Mouse (Mus musculus) spleen, adult 2 months (tissue): ENCODE measurements around the gene Mocs3. TPM values are rescaled to one million over a fixed set of nuclear protein-coding genes. Genes with fewer than 3 reads are reported as not detected.

Source experiments
- DNase-seq, 2 experiments: peaks; one replicate each; pipeline versions ENCODE4 v3.0.0 to v3.0.0-alpha.2; 2012 to 2021; ENCODE audit warnings: low spot score in 2 of 2, low read depth in 1 of 2
- H3K27ac ChIP-seq: fragments of 200-500 bp; 2 replicates; pipeline ENCODE4 v1.5.1; 2012; ENCODE audit warnings: low read length, inconsistent platforms; ENCODE audit not compliant: insufficient read depth
- H3K27me3 ChIP-seq: fragments of 200-500 bp; 2 replicates; pipeline ENCODE4 v1.6.1; 2012; ENCODE audit warnings: mild to moderate bottlenecking, moderate library complexity, low read length, inconsistent platforms; ENCODE audit not compliant: control insufficient read depth, insufficient read depth
- H3K36me3 ChIP-seq: fragments of 200-500 bp; 2 replicates; pipeline ENCODE4 v1.6.1; 2012; ENCODE audit warnings: mild to moderate bottlenecking, low read length, inconsistent platforms; ENCODE audit not compliant: control insufficient read depth, insufficient read depth
- H3K4me1 ChIP-seq: fragments of 200-500 bp; 2 replicates; pipeline ENCODE4 v1.6.1; 2011; ENCODE audit warnings: inconsistent platforms; ENCODE audit not compliant: control insufficient read depth, insufficient read depth, insufficient read length
- H3K4me3 ChIP-seq: fragments of 200-500 bp; 2 replicates; pipeline ENCODE4 v1.5.1; 2011; ENCODE audit warnings: mild to moderate bottlenecking, inconsistent platforms; ENCODE audit not compliant: insufficient read depth, insufficient read length; ENCODE audit errors: extremely low read depth
- CTCF ChIP-seq: fragments of 200-500 bp; IDR thresholded peaks from 2 replicates; pipeline ENCODE4 v1.5.1; 2011; ENCODE audit warnings: mild to moderate bottlenecking, inconsistent platforms; ENCODE audit not compliant: insufficient read depth, insufficient read length, insufficient replicate concordance; ENCODE audit errors: extremely low read depth
- POLR2A ChIP-seq: fragments of 200-500 bp; IDR thresholded peaks from 2 replicates; pipeline ENCODE4 v1.6.1; 2011; ENCODE audit warnings: low read depth, low read length, inconsistent platforms
- WGBS: fragments of 180-500 bp; shearing (Covaris S2); methylation state at CpG from one replicate; pipeline ENCODE4 v1.1.7; 2018; 5-methylcytosine and 5-hydroxymethylcytosine counted together
- polyA plus RNA-seq: library from polyadenylated mRNA; depleted of rRNA; stranded (reverse); fragments of >200 nt; gene quantifications from 2 replicates; pipeline ENCODE4 v1.2.3, GENCODE M21; 2012

Gene Mocs3
- polyA plus RNA-seq, 1 experiment = 17.0 TPM

- Histone ChIP-seq H3K36me3 (no peaks in the 10 kb centered on the region), H3K27me3 (no peaks in the 10 kb centered on the region), H3K4me1 (peaks cover 7% of the 10 kb centered on the region; the same call in 1 of the 2 replicates), H3K27ac (no peak overlapping the region), H3K4me3 (no peak overlapping the region)
- TF ChIP-seq POLR2A (no peak), CTCF (peak; percentile 78; the same call in 1 of the 2 replicates)
- 24% methylated on average over 8 of the region's 8 CpGs for WGBS
- peak; percentile 71 to 78 for DNase-seq
Observed at GRCm38 (mm10) chr2:168250270-168250669, 19.8 kb downstream of the Mocs3 start.

- H3K27me3 ChIP-seq = no peaks in the 10 kb centered on the region
- H3K36me3 ChIP-seq = no peaks in the 10 kb centered on the region
- peaks cover 11% of the 10 kb centered on the region; the same call in 1 of the 2 replicates for H3K4me1 ChIP-seq
- H3K4me3 ChIP-seq = no peak overlapping the region
- no peak overlapping the region for H3K27ac ChIP-seq
- DNase-seq = peak in 1 of 2 experiments; percentile 20
- TF ChIP-seq POLR2A (no peak), CTCF (no peak)
- WGBS = 40% methylated on average over 16 of the region's 16 CpGs
Observed at GRCm38 (mm10) chr2:168252639-168253292, 22.3 kb downstream of the Mocs3 start.

- WGBS = 54% methylated on average over 7 of the region's 7 CpGs
- peaks cover 11% of the 10 kb centered on the region; the same call in 1 of the 2 replicates for H3K4me1 ChIP-seq
- no peak overlapping the region for H3K27ac ChIP-seq
- H3K27me3 ChIP-seq = no peaks in the 10 kb centered on the region
- no peak for DNase-seq
- H3K4me3 ChIP-seq = no peak overlapping the region
- no peak for TF ChIP-seq CTCF
- H3K36me3 ChIP-seq = no peaks in the 10 kb centered on the region
Observed at GRCm38 (mm10) chr2:168253822-168254221, 23.4 kb downstream of the Mocs3 start.

GRCm38 (mm10) chr2:168256506-168256905, 26.1 kb downstream of the Mocs3 start:
- TF ChIP-seq CTCF (no peak), POLR2A (no peak)
- Histone ChIP-seq H3K4me3 (no peak overlapping the region), H3K4me1 (peaks cover 11% of the 10 kb centered on the region; the same call in 1 of the 2 replicates), H3K36me3 (no peaks in the 10 kb centered on the region), H3K27me3 (no peaks in the 10 kb centered on the region), H3K27ac (no peak overlapping the region)
- 71% methylated on average over 3 of the region's 3 CpGs for WGBS
- no peak for DNase-seq

- Histone ChIP-seq H3K27me3 (no peaks in the 10 kb centered on the region), H3K4me1 (peaks cover 11% of the 10 kb centered on the region; the same call in 1 of the 2 replicates), H3K36me3 (no peaks in the 10 kb centered on the region), H3K27ac (peak overlapping the region; percentile 68), H3K4me3 (peak overlapping the region; percentile 33; the same call in 1 of the 2 replicates)
- 29% methylated on average over 4 of the region's 4 CpGs for whole genome bisulfite sequencing
- DNase-seq = peak; percentile 45 to 50
- TF ChIP-seq CTCF = no peak
- no peak for TF ChIP-seq POLR2A
Observed at GRCm38 (mm10) chr2:168257188-168257587, 26.8 kb downstream of the Mocs3 start.

GRCm38 (mm10) chr2:168259046-168259445, 28.6 kb downstream of the Mocs3 start:
- no peaks in the 10 kb centered on the region for H3K36me3 ChIP-seq
- TF ChIP-seq POLR2A (no peak), CTCF (no peak)
- no peak overlapping the region for H3K4me3 ChIP-seq
- 91% methylated on average over 8 of the region's 8 CpGs for WGBS
- no peaks in the 10 kb centered on the region for H3K27me3 ChIP-seq
- H3K4me1 ChIP-seq = peaks cover 8% of the 10 kb centered on the region; the same call in 1 of the 2 replicates
- no peak for DNase-seq
- no peak overlapping the region for H3K27ac ChIP-seq

- 57% methylated on average over 3 of the region's 3 CpGs for WGBS
- TF ChIP-seq POLR2A = no peak
- no peak for TF ChIP-seq CTCF
- H3K36me3 ChIP-seq = no peaks in the 10 kb centered on the region
- no peak for DNase-seq
- no peak overlapping the region for H3K27ac ChIP-seq
- no peaks in the 10 kb centered on the region for H3K27me3 ChIP-seq
- no peak overlapping the region for H3K4me3 ChIP-seq
- H3K4me1 ChIP-seq = peaks cover 3% of the 10 kb centered on the region; the same call in 1 of the 2 replicates
Observed at GRCm38 (mm10) chr2:168260124-168260523, 29.7 kb downstream of the Mocs3 start.
